Mouse (Mus musculus) heart, adult 2 months (tissue): Measurements from ENCODE around the gene Dolk.

ENCODE experiments used
- CTCF ChIP-seq: fragments of 200-600 bp; IDR thresholded peaks from 2 replicates; pipeline ENCODE4 v1.8.1; 2022; ENCODE audit warnings: antibody characterized with exemption, mild to moderate bottlenecking, moderate library complexity
- EP300 ChIP-seq: fragments of 200-500 bp; IDR thresholded peaks from 2 replicates; pipeline ENCODE4 v1.6.1; 2011; ENCODE audit warnings: low read depth, low read length, control low read depth; ENCODE audit not compliant: insufficient read depth

DNA sequence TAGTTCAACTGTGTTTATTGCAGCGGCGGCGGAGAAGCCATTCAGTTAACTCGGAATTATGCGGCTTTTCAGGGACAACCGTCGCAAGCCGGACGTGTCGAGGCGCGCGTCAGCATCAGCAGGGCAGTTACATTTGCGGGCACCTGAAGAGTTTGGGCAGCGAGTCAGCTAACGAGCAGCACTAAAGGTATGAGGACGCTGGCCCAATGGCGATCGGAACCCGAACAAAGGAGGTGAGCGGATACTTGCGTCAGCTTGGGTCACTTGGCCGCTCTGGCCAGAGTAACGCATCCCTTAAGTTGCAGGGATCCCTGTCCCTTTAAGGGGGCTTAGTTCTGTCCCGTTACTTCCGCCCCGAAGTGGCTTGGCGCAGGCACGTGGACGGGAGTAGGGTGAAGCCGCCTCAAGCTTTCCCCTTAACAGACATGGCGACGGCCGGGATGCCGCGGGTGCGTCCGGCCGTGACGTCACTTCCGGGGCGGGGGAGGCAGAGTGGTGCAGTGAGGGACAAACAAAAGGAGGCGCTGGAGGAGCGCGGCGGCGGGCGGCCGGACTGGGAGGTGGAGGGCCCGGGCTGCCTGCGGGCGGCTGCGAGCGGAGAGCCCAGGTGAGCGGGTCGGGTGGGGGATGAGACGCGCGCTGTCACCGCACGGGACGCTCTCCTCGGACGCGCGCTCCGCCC is 48.8 kb downstream of the Dolk start, which contains the start of gene Lrrc8a:
- peak; percentile 68 for TF ChIP-seq CTCF
- peak; percentile 68; the same call in 1 of the 2 replicates for TF ChIP-seq EP300
